Mouse (Mus musculus): ENCODE measurements around the gene Cgref1. TPM values are rescaled to one million over a fixed set of nuclear protein-coding genes. Genes with fewer than 3 reads are reported as not detected.
A peak's percentile ranks its signal among the peaks of the same experiment; 100 is the strongest.

The Cgref1 gene
- polyA plus RNA-seq, 1 experiment from 2014 or later, result 62.7 TPM

DNA sequence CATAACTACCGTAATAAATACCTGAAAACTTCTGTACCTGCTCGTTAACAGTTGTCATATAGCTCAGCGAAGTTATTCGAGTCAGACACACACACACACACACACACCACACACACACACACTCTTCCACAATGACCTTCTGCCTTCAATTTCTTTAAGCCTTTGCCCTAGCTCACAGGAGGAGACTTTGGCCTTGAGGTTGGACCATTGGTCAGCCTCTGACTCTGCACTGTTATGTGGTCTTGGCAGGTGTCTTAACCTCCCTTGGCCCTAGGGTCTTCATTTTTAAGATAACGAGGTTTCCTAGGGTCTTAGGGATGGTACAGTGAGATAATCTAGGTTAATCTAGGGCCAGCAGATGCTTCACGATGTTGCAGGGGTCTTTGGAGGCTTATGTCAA is 1.0 kb downstream of the Cgref1 start:
- WGBS, result 88% methylated on average over 6 of the region's 6 CpGs
- H3K9me3 ChIP-seq, result no peaks in the 10 kb centered on the region
- H3K27me3 ChIP-seq (replicated peaks), result no peaks in the 10 kb centered on the region
- H3K9ac ChIP-seq, result no peak overlapping the region
- H3K4me1 ChIP-seq, result peaks cover 21% of the 10 kb centered on the region
- peak overlapping the region; percentile 81 for H3K4me2 ChIP-seq
- H3K27ac ChIP-seq, result no peak overlapping the region
- H3K36me3 ChIP-seq (replicated peaks), result no peaks in the 10 kb centered on the region
- peak overlapping the region; percentile 66 for H3K4me3 ChIP-seq
- no peak for ATAC-seq (replicated peaks)

DNA sequence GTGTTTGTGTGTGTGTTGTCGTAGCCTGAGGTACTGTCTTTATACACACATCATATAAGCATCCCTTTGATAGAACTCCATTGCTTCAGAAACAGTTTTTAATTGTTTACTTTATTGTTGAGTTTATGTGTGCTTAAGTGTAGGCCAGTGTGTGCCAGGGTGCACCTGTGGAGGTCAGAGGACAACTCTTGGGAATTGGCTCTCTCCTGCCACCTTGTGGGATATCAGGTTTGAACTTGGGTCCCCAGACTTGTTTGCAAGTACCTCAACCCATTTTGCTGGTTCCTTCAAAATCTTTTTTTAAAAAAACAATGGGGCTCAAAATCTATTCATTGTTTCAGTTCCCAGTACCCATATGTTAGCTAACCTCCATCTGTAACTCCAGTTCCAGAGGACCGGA is 2.4 kb downstream of the Cgref1 start:
- peaks cover 17% of the 10 kb centered on the region for H3K4me1 ChIP-seq
- H3K27me3 ChIP-seq (replicated peaks), result no peaks in the 10 kb centered on the region
- WGBS, result 87% methylated on average over 2 of the region's 2 CpGs
- no peak overlapping the region for H3K4me3 ChIP-seq
- no peak overlapping the region for H3K9ac ChIP-seq
- no peaks in the 10 kb centered on the region for H3K36me3 ChIP-seq (replicated peaks)
- no peak overlapping the region for H3K27ac ChIP-seq
- no peak for ATAC-seq (replicated peaks)
- H3K4me2 ChIP-seq, result no peak overlapping the region
- no peaks in the 10 kb centered on the region for H3K9me3 ChIP-seq

- ATAC-seq (replicated peaks), result no peak
- 89% methylated on average over 5 of the region's 5 CpGs for WGBS
- no peak overlapping the region for H3K4me2 ChIP-seq
- no peaks in the 10 kb centered on the region for H3K9me3 ChIP-seq
- H3K27ac ChIP-seq, result no peak overlapping the region
- H3K9ac ChIP-seq, result no peak overlapping the region
- no peak overlapping the region for H3K4me3 ChIP-seq
- H3K36me3 ChIP-seq (replicated peaks), result no peaks in the 10 kb centered on the region
- H3K4me1 ChIP-seq, result no peaks in the 10 kb centered on the region
- H3K27me3 ChIP-seq (replicated peaks), result no peaks in the 10 kb centered on the region
These were observed 10.5 kb downstream of the Cgref1 start for GRCm38 (mm10) chr5:30934725-30935461.

GRCm38 (mm10) chr5:30933705-30934104 is 11.7 kb downstream of the Cgref1 start:
- Histone ChIP-seq H3K27me3 (replicated peaks) (no peaks in the 10 kb centered on the region), H3K9ac (no peak overlapping the region), H3K4me2 (no peak overlapping the region), H3K27ac (no peak overlapping the region), H3K36me3 (replicated peaks) (no peaks in the 10 kb centered on the region), H3K4me1 (no peaks in the 10 kb centered on the region), H3K9me3 (no peaks in the 10 kb centered on the region), H3K4me3 (no peak overlapping the region)
- WGBS, result 71% methylated on average over 5 of the region's 5 CpGs
- ATAC-seq (replicated peaks), result no peak

GRCm38 (mm10) chr5:30931378-30931777 is 14.0 kb downstream of the Cgref1 start:
- Histone ChIP-seq H3K36me3 (replicated peaks) (no peaks in the 10 kb centered on the region), H3K27me3 (replicated peaks) (no peaks in the 10 kb centered on the region), H3K4me1 (no peaks in the 10 kb centered on the region), H3K4me3 (no peak overlapping the region), H3K9me3 (no peaks in the 10 kb centered on the region), H3K27ac (no peak overlapping the region), H3K9ac (no peak overlapping the region), H3K4me2 (no peak overlapping the region)
- ATAC-seq (replicated peaks), result no peak
- 86% methylated on average over 4 of the region's 4 CpGs for WGBS

- Histone ChIP-seq H3K27ac (no peak overlapping the region), H3K27me3 (replicated peaks) (no peaks in the 10 kb centered on the region)
- ATAC-seq (replicated peaks), result no peak
These were observed 14.5 kb downstream of the Cgref1 start for GRCm38 (mm10) chr5:30930846-30931245.

GRCm38 (mm10) chr5:30930121-30930520 is 15.3 kb downstream of the Cgref1 start:
- 44% methylated on average over 4 of the region's 4 CpGs for WGBS
- Histone ChIP-seq H3K27me3 (replicated peaks) (no peaks in the 10 kb centered on the region), H3K4me1 (no peaks in the 10 kb centered on the region), H3K4me3 (no peak overlapping the region), H3K9me3 (no peaks in the 10 kb centered on the region), H3K9ac (no peak overlapping the region), H3K27ac (no peak overlapping the region), H3K36me3 (replicated peaks) (no peaks in the 10 kb centered on the region), H3K4me2 (no peak overlapping the region)
- ATAC-seq (replicated peaks), result no peak

More at GRCm38 (mm10) chr5:30930846-30931245, 14.5 kb downstream of the Cgref1 start:
- no peaks in the 10 kb centered on the region for H3K36me3 ChIP-seq (replicated peaks)
- no peaks in the 10 kb centered on the region for H3K9me3 ChIP-seq
- no peak overlapping the region for H3K4me2 ChIP-seq
- no peaks in the 10 kb centered on the region for H3K4me1 ChIP-seq
- H3K9ac ChIP-seq, result no peak overlapping the region
- 83% methylated on average over 6 of the region's 6 CpGs for WGBS
- H3K4me3 ChIP-seq, result no peak overlapping the region

DNA sequence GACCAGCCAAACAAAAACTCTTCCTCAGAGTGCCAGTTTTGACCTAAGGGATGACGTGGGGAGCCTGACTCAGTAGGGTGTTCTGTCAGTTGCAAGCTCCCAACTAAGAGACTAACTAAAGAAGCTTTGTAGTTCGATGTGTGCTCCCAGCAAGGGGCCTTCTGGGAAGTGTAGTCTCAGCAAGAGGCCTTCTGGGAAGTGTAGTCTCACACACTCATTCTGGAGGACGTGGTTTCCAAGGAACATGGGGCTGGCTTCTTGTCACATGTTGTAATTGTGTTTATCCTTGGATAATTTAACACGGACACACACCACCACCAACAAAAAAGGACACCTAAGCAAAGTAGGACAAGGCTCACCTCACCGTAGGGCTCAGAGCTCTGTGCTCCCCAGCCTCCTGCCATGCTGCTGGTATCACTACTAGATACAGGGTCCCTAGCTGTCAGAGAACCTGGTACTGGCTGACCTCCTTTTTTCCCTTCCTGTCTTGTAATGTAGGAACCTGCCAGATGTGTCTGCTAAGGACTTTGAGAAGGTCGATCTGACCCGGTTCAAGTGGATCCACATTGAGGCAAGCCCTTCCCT is 17.4 kb downstream of the Cgref1 start:
- ATAC-seq (replicated peaks), result peak; percentile 75
- WGBS, result 45% methylated on average over 7 of the region's 7 CpGs

GRCm38 (mm10) chr5:30926073-30926472 is 19.3 kb downstream of the Cgref1 start:
- H3K4me2 ChIP-seq, result no peak overlapping the region
- no peak overlapping the region for H3K4me3 ChIP-seq
- H3K4me1 ChIP-seq, result peaks cover 15% of the 10 kb centered on the region
- no peaks in the 10 kb centered on the region for H3K27me3 ChIP-seq (replicated peaks)
- no peak overlapping the region for H3K9ac ChIP-seq
- H3K27ac ChIP-seq, result no peak overlapping the region
- no peaks in the 10 kb centered on the region for H3K9me3 ChIP-seq
- no peak for ATAC-seq (replicated peaks)
- WGBS, result 81% methylated on average over 2 of the region's 2 CpGs
- no peaks in the 10 kb centered on the region for H3K36me3 ChIP-seq (replicated peaks)

More for the DNA sequence above, 17.4 kb downstream of the Cgref1 start:
- Histone ChIP-seq H3K4me1 (no peaks in the 10 kb centered on the region), H3K9me3 (no peaks in the 10 kb centered on the region), H3K9ac (no peak overlapping the region), H3K36me3 (replicated peaks) (no peaks in the 10 kb centered on the region), H3K27ac (no peak overlapping the region), H3K4me2 (peak overlapping the region; percentile 39), H3K27me3 (replicated peaks) (no peaks in the 10 kb centered on the region), H3K4me3 (0 out of 2 replicates have a peak overlapping the region, but pooled peaks have one; percentile 6)

DNA sequence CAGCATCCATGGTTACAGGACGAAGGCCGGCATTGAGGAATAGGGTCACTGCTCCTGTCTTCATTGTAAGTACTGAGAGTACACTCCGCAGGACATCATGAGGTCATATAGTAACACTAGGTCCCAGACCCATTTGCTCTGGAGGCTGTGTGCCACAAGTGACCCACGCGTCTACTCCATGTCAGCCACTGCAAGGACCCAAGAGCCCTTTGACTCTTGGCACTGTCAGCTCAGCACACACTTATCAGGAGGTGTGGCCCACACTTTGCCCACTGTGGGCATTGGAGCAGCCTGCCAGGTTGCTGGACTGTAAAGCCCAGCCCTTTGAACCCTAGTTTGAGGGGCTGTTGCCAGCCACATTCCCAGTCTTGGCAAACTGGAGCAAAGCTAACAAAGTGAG is 20.2 kb downstream of the Cgref1 start:
- 93% methylated on average over 5 of the region's 5 CpGs for WGBS
- Histone ChIP-seq H3K9ac (no peak overlapping the region), H3K4me2 (no peak overlapping the region), H3K27ac (no peak overlapping the region), H3K36me3 (replicated peaks) (no peaks in the 10 kb centered on the region), H3K4me3 (no peak overlapping the region), H3K4me1 (peaks cover 22% of the 10 kb centered on the region), H3K9me3 (no peaks in the 10 kb centered on the region), H3K27me3 (replicated peaks) (no peaks in the 10 kb centered on the region)
- no peak for ATAC-seq (replicated peaks)

DNA sequence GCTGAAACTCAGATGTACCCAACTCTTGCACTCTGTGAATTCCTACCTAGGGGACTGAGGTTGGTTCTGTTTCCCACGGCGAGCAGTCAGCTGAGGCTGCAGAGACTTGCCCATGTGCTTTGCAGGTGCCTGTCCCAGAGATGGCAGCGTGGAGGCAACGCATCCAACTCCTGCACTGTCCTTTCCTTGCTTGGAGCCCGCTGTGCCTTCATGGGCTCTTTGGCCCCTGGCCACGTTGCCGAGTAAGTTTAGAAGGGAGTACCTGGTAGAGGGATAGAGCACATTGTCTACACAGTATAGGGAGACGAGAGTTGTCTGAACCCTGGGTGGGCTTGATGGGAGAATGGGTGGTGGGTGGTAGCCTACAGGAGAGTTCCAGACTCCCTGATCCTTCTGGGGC is 20.8 kb downstream of the Cgref1 start:
- H3K27ac ChIP-seq, result no peak overlapping the region
- 78% methylated on average over 8 of the region's 8 CpGs for WGBS
- H3K9me3 ChIP-seq, result no peaks in the 10 kb centered on the region
- H3K4me2 ChIP-seq, result no peak overlapping the region
- H3K4me3 ChIP-seq, result no peak overlapping the region
- H3K4me1 ChIP-seq, result peaks cover 22% of the 10 kb centered on the region
- no peak for ATAC-seq (replicated peaks)
- no peak overlapping the region for H3K9ac ChIP-seq
- no peaks in the 10 kb centered on the region for H3K36me3 ChIP-seq (replicated peaks)
- H3K27me3 ChIP-seq (replicated peaks), result no peaks in the 10 kb centered on the region

GRCm38 (mm10) chr5:30923119-30923518 is 22.3 kb downstream of the Cgref1 start:
- 83% methylated on average over 6 of the region's 6 CpGs for WGBS
- Histone ChIP-seq H3K27me3 (replicated peaks) (no peaks in the 10 kb centered on the region), H3K27ac (no peak overlapping the region), H3K4me1 (peaks cover 22% of the 10 kb centered on the region), H3K4me2 (no peak overlapping the region), H3K9ac (no peak overlapping the region), H3K9me3 (no peaks in the 10 kb centered on the region), H3K36me3 (replicated peaks) (no peaks in the 10 kb centered on the region), H3K4me3 (no peak overlapping the region)
- ATAC-seq (replicated peaks), result no peak

DNA sequence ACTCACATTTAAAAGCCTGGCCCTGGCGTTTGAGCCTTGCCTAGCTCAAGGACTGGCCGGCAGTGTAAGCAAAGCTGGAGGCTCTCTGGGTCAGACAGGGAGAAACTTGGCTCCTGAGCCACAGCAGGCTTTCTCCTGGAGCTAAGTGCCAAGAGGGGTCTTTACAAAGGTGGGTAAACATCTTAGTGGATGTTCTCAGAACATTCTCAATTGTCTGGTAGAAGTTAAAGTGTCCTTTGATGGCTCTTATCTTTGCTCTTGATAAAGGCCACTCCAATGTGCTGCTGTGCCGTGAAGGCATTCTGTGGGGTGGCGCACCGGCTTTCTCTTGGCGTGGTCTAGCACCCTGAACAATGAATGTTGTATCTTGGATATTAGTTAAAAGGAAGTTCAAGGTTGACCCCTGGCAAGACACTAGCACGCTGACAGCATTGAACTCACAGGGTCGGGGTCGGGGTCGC is 22.8 kb downstream of the Cgref1 start:
- Histone ChIP-seq H3K27me3 (replicated peaks) (no peaks in the 10 kb centered on the region), H3K9me3 (no peaks in the 10 kb centered on the region), H3K4me2 (peak overlapping the region; percentile 90), H3K9ac (peak overlapping the region; percentile 55; the same call in 1 of the 2 replicates), H3K4me1 (peaks cover 22% of the 10 kb centered on the region), H3K4me3 (peak overlapping the region; percentile 58), H3K36me3 (replicated peaks) (no peaks in the 10 kb centered on the region), H3K27ac (no peak overlapping the region)
- 76% methylated on average over 10 of the region's 10 CpGs for WGBS
- ATAC-seq (replicated peaks), result no peak
